Mouse (Mus musculus): ENCODE measurements around the gene Twistnb. TPM values are rescaled to one million over a fixed set of nuclear protein-coding genes. Genes with fewer than 3 reads are reported as not detected.

Gene Twistnb
- polyA plus RNA-seq, 1 experiment from 2014 or later = 38.4 TPM

- Histone ChIP-seq H3K36me3 (ENCODE audit: control insufficient read depth, insufficient read depth) (no peaks in the 10 kb centered on the region), H3K27ac (ENCODE audit: low read length) (no peak overlapping the region), H3K9ac (ENCODE audit: low read length) (no peak overlapping the region), H3K4me1 (ENCODE audit: control insufficient read depth, insufficient read depth, low read length) (no peaks in the 10 kb centered on the region), H3K4me3 (ENCODE audit: low read length) (no peak overlapping the region), H3K9me3 (replicated peaks; ENCODE audit: control insufficient read depth, low read length) (no peaks in the 10 kb centered on the region), H3K4me2 (ENCODE audit: low read depth, low read length) (no peak overlapping the region), H3K27me3 (ENCODE audit: control insufficient read depth, insufficient read depth, low read length) (no peaks in the 10 kb centered on the region)
- ATAC-seq (replicated peaks; ENCODE audit: extremely low read depth, insufficient read depth, low FRiP score) = no peak
- 20% methylated on average over 3 of the region's 3 CpGs for WGBS
Observed at GRCm38 (mm10) chr12:33424329-33424728, 5.1 kb upstream of the Twistnb start.

DNA sequence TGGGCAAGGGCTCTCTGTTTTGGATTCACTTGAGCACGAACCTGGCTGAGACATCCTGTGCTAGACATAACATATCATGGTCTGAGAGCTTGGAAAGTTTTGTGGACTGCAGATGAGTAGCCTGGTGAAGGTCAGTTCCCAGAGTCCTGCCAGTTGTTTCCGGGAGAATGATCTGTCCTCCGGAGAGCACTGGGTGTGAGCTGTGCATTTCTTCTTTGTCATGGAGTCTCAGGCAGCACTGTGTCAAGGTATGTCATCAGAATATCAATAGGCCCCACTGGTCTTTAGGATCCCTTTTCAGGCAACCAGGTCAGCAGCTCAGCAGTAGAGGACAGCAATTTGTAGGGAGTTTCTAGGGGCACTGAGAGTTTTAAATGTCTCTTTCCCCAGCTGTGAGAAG lies 2.1 kb upstream of the Twistnb start:
- H3K4me1 ChIP-seq (ENCODE audit: control insufficient read depth, insufficient read depth, low read length) = peaks cover 5% of the 10 kb centered on the region
- no peak overlapping the region for H3K27ac ChIP-seq (ENCODE audit: low read length)
- H3K9ac ChIP-seq (ENCODE audit: low read length) = no peak overlapping the region
- H3K4me2 ChIP-seq (ENCODE audit: low read depth, low read length) = no peak overlapping the region
- no peak for ATAC-seq (replicated peaks; ENCODE audit: extremely low read depth, insufficient read depth, low FRiP score)
- H3K27me3 ChIP-seq (ENCODE audit: control insufficient read depth, insufficient read depth, low read length) = no peaks in the 10 kb centered on the region
- no peaks in the 10 kb centered on the region for H3K36me3 ChIP-seq (ENCODE audit: control insufficient read depth, insufficient read depth)
- no peak overlapping the region for H3K4me3 ChIP-seq (ENCODE audit: low read length)
- WGBS = 43% methylated on average over 3 of the region's 3 CpGs
- no peaks in the 10 kb centered on the region for H3K9me3 ChIP-seq (replicated peaks; ENCODE audit: control insufficient read depth, low read length)

- 61% methylated on average over 2 of the region's 2 CpGs for WGBS
- no peak overlapping the region for H3K4me3 ChIP-seq (ENCODE audit: low read length)
- H3K4me1 ChIP-seq (ENCODE audit: control insufficient read depth, insufficient read depth, low read length) = peaks cover 5% of the 10 kb centered on the region
- no peaks in the 10 kb centered on the region for H3K9me3 ChIP-seq (replicated peaks; ENCODE audit: control insufficient read depth, low read length)
- no peak overlapping the region for H3K9ac ChIP-seq (ENCODE audit: low read length)
- no peak overlapping the region for H3K4me2 ChIP-seq (ENCODE audit: low read depth, low read length)
- no peaks in the 10 kb centered on the region for H3K36me3 ChIP-seq (ENCODE audit: control insufficient read depth, insufficient read depth)
- no peaks in the 10 kb centered on the region for H3K27me3 ChIP-seq (ENCODE audit: control insufficient read depth, insufficient read depth, low read length)
- H3K27ac ChIP-seq (ENCODE audit: low read length) = no peak overlapping the region
- ATAC-seq (replicated peaks; ENCODE audit: extremely low read depth, insufficient read depth, low FRiP score) = no peak
Observed at GRCm38 (mm10) chr12:33427726-33428125, 1.7 kb upstream of the Twistnb start.

GRCm38 (mm10) chr12:33433812-33434211 lies 4.4 kb downstream of the Twistnb start:
- peaks cover 5% of the 10 kb centered on the region; the same call in 1 of the 2 replicates for H3K36me3 ChIP-seq (ENCODE audit: control insufficient read depth, insufficient read depth)
- no peak overlapping the region for H3K4me2 ChIP-seq (ENCODE audit: low read depth, low read length)
- no peak overlapping the region for H3K4me3 ChIP-seq (ENCODE audit: low read length)
- 77% methylated on average over 9 of the region's 9 CpGs for WGBS
- H3K27me3 ChIP-seq (ENCODE audit: control insufficient read depth, insufficient read depth, low read length) = no peaks in the 10 kb centered on the region
- no peak overlapping the region for H3K27ac ChIP-seq (ENCODE audit: low read length)
- ATAC-seq (replicated peaks; ENCODE audit: extremely low read depth, insufficient read depth, low FRiP score) = no peak
- H3K9me3 ChIP-seq (replicated peaks; ENCODE audit: control insufficient read depth, low read length) = no peaks in the 10 kb centered on the region
- peaks cover 5% of the 10 kb centered on the region for H3K4me1 ChIP-seq (ENCODE audit: control insufficient read depth, insufficient read depth, low read length)
- H3K9ac ChIP-seq (ENCODE audit: low read length) = no peak overlapping the region

DNA sequence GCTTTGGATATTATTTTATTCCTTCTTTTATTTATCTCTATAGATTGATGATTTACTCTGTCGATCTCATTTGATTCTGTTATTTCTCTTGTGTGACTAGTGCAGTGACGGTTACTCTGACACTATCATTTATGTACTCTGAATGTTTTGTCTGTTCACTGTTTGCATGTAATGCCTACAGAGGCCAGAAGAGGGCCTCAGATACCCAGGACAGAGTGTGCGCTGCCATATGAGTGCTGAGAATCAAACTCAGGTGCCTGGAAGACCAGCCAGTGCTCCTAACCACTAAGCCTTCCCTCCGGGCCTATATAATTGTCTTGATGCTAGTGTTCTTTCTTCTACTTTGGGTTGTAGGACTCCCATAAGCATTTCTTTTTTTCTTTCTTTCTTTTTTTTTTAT lies 5.3 kb downstream of the Twistnb start:
- Histone ChIP-seq H3K4me3 (ENCODE audit: low read length) (no peak overlapping the region), H3K27ac (ENCODE audit: low read length) (no peak overlapping the region), H3K9me3 (replicated peaks; ENCODE audit: control insufficient read depth, low read length) (no peaks in the 10 kb centered on the region), H3K36me3 (ENCODE audit: control insufficient read depth, insufficient read depth) (peaks cover 6% of the 10 kb centered on the region), H3K9ac (ENCODE audit: low read length) (no peak overlapping the region), H3K4me1 (ENCODE audit: control insufficient read depth, insufficient read depth, low read length) (peaks cover 5% of the 10 kb centered on the region), H3K4me2 (ENCODE audit: low read depth, low read length) (no peak overlapping the region), H3K27me3 (ENCODE audit: control insufficient read depth, insufficient read depth, low read length) (no peaks in the 10 kb centered on the region)
- WGBS = 99% methylated on average over 4 of the region's 4 CpGs
- no peak for ATAC-seq (replicated peaks; ENCODE audit: extremely low read depth, insufficient read depth, low FRiP score)

DNA sequence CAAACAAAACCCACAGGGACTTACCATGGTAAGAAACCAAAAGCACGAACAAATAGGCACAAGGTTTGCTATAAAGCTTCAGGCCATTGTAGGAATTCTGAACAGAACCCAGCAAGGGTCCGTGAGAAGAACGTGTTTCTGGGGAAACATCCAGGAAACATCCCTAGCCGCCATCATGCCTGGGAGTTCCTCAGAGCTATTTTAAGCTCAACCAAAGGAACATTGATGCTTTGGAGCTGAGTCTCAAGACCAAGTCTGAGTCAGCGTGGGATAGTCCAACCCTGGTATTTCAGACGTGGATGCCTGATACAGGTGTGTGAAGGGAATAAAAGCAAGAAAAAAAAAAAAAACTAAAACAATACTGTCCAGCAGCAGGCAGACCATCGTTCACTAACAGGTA lies 26.0 kb downstream of the Twistnb start:
- no peak for ATAC-seq (replicated peaks; ENCODE audit: extremely low read depth, insufficient read depth, low FRiP score)
- no peaks in the 10 kb centered on the region for H3K36me3 ChIP-seq (ENCODE audit: control insufficient read depth, insufficient read depth)
- H3K4me1 ChIP-seq (ENCODE audit: control insufficient read depth, insufficient read depth, low read length) = no peaks in the 10 kb centered on the region
- 66% methylated on average over 7 of the region's 7 CpGs for WGBS
- H3K4me3 ChIP-seq (ENCODE audit: low read length) = no peak overlapping the region
- H3K9me3 ChIP-seq (replicated peaks; ENCODE audit: control insufficient read depth, low read length) = no peaks in the 10 kb centered on the region
- H3K27ac ChIP-seq (ENCODE audit: low read length) = no peak overlapping the region
- H3K27me3 ChIP-seq (ENCODE audit: control insufficient read depth, insufficient read depth, low read length) = no peaks in the 10 kb centered on the region
- H3K9ac ChIP-seq (ENCODE audit: low read length) = no peak overlapping the region
- H3K4me2 ChIP-seq (ENCODE audit: low read depth, low read length) = no peak overlapping the region

- no peak for ATAC-seq (replicated peaks; ENCODE audit: extremely low read depth, insufficient read depth, low FRiP score)
- no peaks in the 10 kb centered on the region for H3K36me3 ChIP-seq (ENCODE audit: control insufficient read depth, insufficient read depth)
- H3K27ac ChIP-seq (ENCODE audit: low read length) = no peak overlapping the region
- no peak overlapping the region for H3K9ac ChIP-seq (ENCODE audit: low read length)
- H3K9me3 ChIP-seq (replicated peaks; ENCODE audit: control insufficient read depth, low read length) = no peaks in the 10 kb centered on the region
- H3K4me2 ChIP-seq (ENCODE audit: low read depth, low read length) = no peak overlapping the region
- WGBS = 49% methylated on average over 5 of the region's 5 CpGs
- H3K27me3 ChIP-seq (ENCODE audit: control insufficient read depth, insufficient read depth, low read length) = no peaks in the 10 kb centered on the region
- no peaks in the 10 kb centered on the region for H3K4me1 ChIP-seq (ENCODE audit: control insufficient read depth, insufficient read depth, low read length)
- no peak overlapping the region for H3K4me3 ChIP-seq (ENCODE audit: low read length)
Observed at GRCm38 (mm10) chr12:33456242-33456641, 26.8 kb downstream of the Twistnb start.

- Histone ChIP-seq H3K27ac (ENCODE audit: low read length) (no peak overlapping the region), H3K4me2 (ENCODE audit: low read depth, low read length) (no peak overlapping the region), H3K27me3 (ENCODE audit: control insufficient read depth, insufficient read depth, low read length) (no peaks in the 10 kb centered on the region), H3K4me3 (ENCODE audit: low read length) (no peak overlapping the region), H3K36me3 (ENCODE audit: control insufficient read depth, insufficient read depth) (no peaks in the 10 kb centered on the region), H3K4me1 (ENCODE audit: control insufficient read depth, insufficient read depth, low read length) (no peaks in the 10 kb centered on the region), H3K9me3 (replicated peaks; ENCODE audit: control insufficient read depth, low read length) (no peaks in the 10 kb centered on the region), H3K9ac (ENCODE audit: low read length) (no peak overlapping the region)
- WGBS = 24% methylated on average over 5 of the region's 5 CpGs
- no peak for ATAC-seq (replicated peaks; ENCODE audit: extremely low read depth, insufficient read depth, low FRiP score)
Observed at GRCm38 (mm10) chr12:33480975-33481374, 51.5 kb downstream of the Twistnb start.

DNA sequence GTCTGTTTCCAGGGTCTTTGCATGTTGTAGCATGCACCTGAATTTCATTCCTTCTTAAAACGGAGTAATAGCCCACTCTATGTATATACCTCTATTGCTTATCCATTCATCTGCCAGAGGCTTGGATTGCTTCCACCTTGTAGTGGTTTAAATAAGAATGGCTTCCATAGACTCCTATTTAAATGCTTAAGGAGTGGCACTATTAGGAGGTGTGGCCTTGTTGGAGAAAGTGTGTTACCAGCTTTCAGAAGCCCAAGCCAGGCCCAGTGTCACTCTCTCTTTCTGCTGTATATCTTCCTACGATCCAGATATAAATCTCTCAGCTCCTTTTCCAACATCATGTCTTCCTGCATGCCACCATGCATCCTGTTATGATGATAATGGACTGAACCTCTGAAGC lies 53.5 kb downstream of the Twistnb start:
- Histone ChIP-seq H3K4me3 (ENCODE audit: low read length) (no peak overlapping the region), H3K36me3 (ENCODE audit: control insufficient read depth, insufficient read depth) (no peaks in the 10 kb centered on the region), H3K27me3 (ENCODE audit: control insufficient read depth, insufficient read depth, low read length) (no peaks in the 10 kb centered on the region), H3K9ac (ENCODE audit: low read length) (no peak overlapping the region), H3K27ac (ENCODE audit: low read length) (no peak overlapping the region), H3K4me2 (ENCODE audit: low read depth, low read length) (no peak overlapping the region), H3K4me1 (ENCODE audit: control insufficient read depth, insufficient read depth, low read length) (no peaks in the 10 kb centered on the region), H3K9me3 (replicated peaks; ENCODE audit: control insufficient read depth, low read length) (no peaks in the 10 kb centered on the region)
- ATAC-seq (replicated peaks; ENCODE audit: extremely low read depth, insufficient read depth, low FRiP score) = no peak
- 73% methylated on average over 2 of the region's 2 CpGs for WGBS
